Mouse (Mus musculus) midbrain, embryonic 13.5 days (tissue): ENCODE measurements around the gene Nars2. TPM values are rescaled to one million over a fixed set of nuclear protein-coding genes. Genes with fewer than 3 reads are reported as not detected.

Experiments
- polyA plus RNA-seq: library from polyadenylated mRNA; unstranded; fragments of >200 nt; fragmentation: Nextera tagmentation; extraction: Ambion mirVana; gene quantifications from 2 replicates; pipeline ENCODE4 v1.2.1, GENCODE M21; 2015

The Nars2 gene
- polyA plus RNA-seq, 1 experiment from 2014 or later: 19.0 TPM

Other genes starting within 250 kb of the Nars2 start
- 15.2 and 17.9 TPM in 2 replicates for gene Gab2, start 130.1 kb downstream of the Nars2 start, polyA plus RNA-seq